Comparison of ENCODE assay signal across 9 mouse cellular contexts in genomic region chr17:57219167-57219883, GRCm38 (mm10). TPM values are rescaled to one million over a fixed set of nuclear protein-coding genes. Genes with fewer than 3 reads are reported as not detected.
DNase-seq lines count a peak whose midpoint lies in the region; ATAC-seq and TF ChIP-seq lines count a peak whose summit lies in the region.
"Had no signal": no experiment of that assay in that cellular context is flagged by ENCODE, and none has a peak within 500 bp of the region (broad histone marks: within the 10 kb centered on the region; RNA-seq: fewer than 3 reads in every experiment).

No protein-coding gene starts in this region.

- peak; percentile 77 for TF ChIP-seq CTCF in bone marrow, adult 2 months (IDR thresholded peaks at IDR 0.05; ENCODE audit: control insufficient read depth, insufficient read depth, low read length)

- H3K4me1 ChIP-seq in midbrain, embryonic 10.5 days = peaks cover 8% of the 10 kb centered on the region; the same call in 1 of the 2 replicates
- no peaks in the 10 kb centered on the region for H3K4me1 ChIP-seq in midbrain, embryonic 16.5 days (ENCODE audit: control insufficient read depth, insufficient read depth, low read length)
- H3K4me1 ChIP-seq in bone marrow, adult 2 months (ENCODE audit: control insufficient read depth, insufficient read depth, low read length) = no peaks in the 10 kb centered on the region
- no peaks in the 10 kb centered on the region for H3K4me1 ChIP-seq in forebrain, embryonic 15.5 days
- no peaks in the 10 kb centered on the region for H3K4me1 ChIP-seq in neural tube, embryonic 12.5 days

- no peak overlapping the region for H3K27ac ChIP-seq in midbrain, embryonic 10.5 days (replicated peaks)
- H3K27ac ChIP-seq in midbrain, embryonic 16.5 days (ENCODE audit: low read length) = no peak overlapping the region
- H3K27ac ChIP-seq in bone marrow, adult 2 months (ENCODE audit: control insufficient read depth, insufficient read depth, low read depth, low read length, poor library complexity) = no peak overlapping the region
- no peak overlapping the region for H3K27ac ChIP-seq in forebrain, embryonic 15.5 days (replicated peaks)
- H3K27ac ChIP-seq in neural tube, embryonic 12.5 days = no peak overlapping the region
- H3K27ac ChIP-seq: neural tube, embryonic 13.5 days had no signal

- peak; percentile 67 for DNase-seq in midbrain, embryonic 10.5 days (ENCODE audit: low spot score)
- peak; percentile 86 for DNase-seq in induced T-regulatory cell, adult 2 months (ENCODE audit: low read depth)
- peak; percentile 29 to 60 for DNase-seq in left cerebral cortex, postnatal 36 days (ENCODE audit: low spot score in 2 of 2)
- peak; percentile 64 to 80 for DNase-seq in thymus, postnatal 10 days (ENCODE audit: low spot score in 2 of 2)

- ATAC-seq in midbrain, embryonic 16.5 days = no peak
- 0 out of 2 replicates have a peak, but pooled peaks have one; percentile 45 for ATAC-seq in forebrain, embryonic 15.5 days (replicated peaks)
- ATAC-seq in neural tube, embryonic 12.5 days (ENCODE audit: low FRiP score, low read depth) = peak; percentile 36; the same call in 1 of the 2 replicates

- 25% methylated on average over 11 of the region's 11 CpGs for WGBS in midbrain, embryonic 10.5 days
- WGBS in midbrain, embryonic 16.5 days = 20% methylated on average over 11 of the region's 11 CpGs
- WGBS in bone marrow, adult 2 months = 29% methylated on average over 11 of the region's 11 CpGs
- WGBS in forebrain, embryonic 15.5 days = 24% methylated on average over 11 of the region's 11 CpGs
- WGBS in neural tube, embryonic 12.5 days = 20% methylated on average over 11 of the region's 11 CpGs

- H3K27me3 ChIP-seq in midbrain, embryonic 10.5 days (ENCODE audit: low read depth, poor library complexity, severe bottlenecking) = peaks cover 3% of the 10 kb centered on the region; the same call in 1 of the 2 replicates
- no peaks in the 10 kb centered on the region for H3K27me3 ChIP-seq in midbrain, embryonic 16.5 days (ENCODE audit: control insufficient read depth, insufficient read depth, low read depth, low read length)
- no peaks in the 10 kb centered on the region for H3K27me3 ChIP-seq in forebrain, embryonic 15.5 days
- H3K27me3 ChIP-seq in neural tube, embryonic 12.5 days (replicated peaks) = peaks cover 2% of the 10 kb centered on the region
- H3K27me3 ChIP-seq: neural tube, embryonic 13.5 days had no signal

- no peak overlapping the region for H3K4me2 ChIP-seq in midbrain, embryonic 16.5 days (ENCODE audit: low read length)
- H3K4me2 ChIP-seq in forebrain, embryonic 15.5 days (replicated peaks) = no peak overlapping the region
- H3K4me2 ChIP-seq in neural tube, embryonic 12.5 days (replicated peaks) = no peak overlapping the region
- H3K4me2 ChIP-seq: neural tube, embryonic 13.5 days had no signal

- no peak overlapping the region for H3K9ac ChIP-seq in midbrain, embryonic 16.5 days (ENCODE audit: low read depth, low read length)
- no peak overlapping the region for H3K9ac ChIP-seq in forebrain, embryonic 15.5 days (replicated peaks)
- no peak overlapping the region for H3K9ac ChIP-seq in neural tube, embryonic 12.5 days
- H3K9ac ChIP-seq: neural tube, embryonic 13.5 days had no signal

- no peaks in the 10 kb centered on the region for H3K36me3 ChIP-seq in midbrain, embryonic 10.5 days
- H3K36me3 ChIP-seq in midbrain, embryonic 16.5 days (ENCODE audit: control insufficient read depth, insufficient read depth, low read length) = no peaks in the 10 kb centered on the region
- no peaks in the 10 kb centered on the region for H3K36me3 ChIP-seq in forebrain, embryonic 15.5 days
- no peaks in the 10 kb centered on the region for H3K36me3 ChIP-seq in neural tube, embryonic 12.5 days
- H3K36me3 ChIP-seq: neural tube, embryonic 13.5 days had no signal

- TF ChIP-seq POLR2A in bone marrow, adult 2 months (IDR thresholded peaks at IDR 0.05; ENCODE audit: borderline replicate concordance, control insufficient read depth, low read depth, low read length) = no peak

- no peak overlapping the region for H3K4me3 ChIP-seq in midbrain, embryonic 10.5 days
- H3K4me3 ChIP-seq in midbrain, embryonic 16.5 days (ENCODE audit: low read depth, low read length) = no peak overlapping the region
- no peak overlapping the region for H3K4me3 ChIP-seq in bone marrow, adult 2 months (replicated peaks; ENCODE audit: control insufficient read depth, low read depth, low read length)
- H3K4me3 ChIP-seq in forebrain, embryonic 15.5 days = no peak overlapping the region
- no peak overlapping the region for H3K4me3 ChIP-seq in neural tube, embryonic 12.5 days
- H3K4me3 ChIP-seq: neural tube, embryonic 13.5 days had no signal

- intact Hi-C loops in left cerebral cortex, postnatal 36 days (cut with DNase I) = loop anchor here (2.0 to 5.0 kb wide), 2 partner anchors 58 to 115 kb away; partner anchors contain the start of gene Vav1

- H3K9me3 ChIP-seq in midbrain, embryonic 10.5 days (replicated peaks) = no peaks in the 10 kb centered on the region
- H3K9me3 ChIP-seq in midbrain, embryonic 16.5 days (replicated peaks; ENCODE audit: control insufficient read depth, low read length, poor library complexity, severe bottlenecking) = no peaks in the 10 kb centered on the region
- no peaks in the 10 kb centered on the region for H3K9me3 ChIP-seq in forebrain, embryonic 15.5 days
- no peaks in the 10 kb centered on the region for H3K9me3 ChIP-seq in neural tube, embryonic 12.5 days
- H3K9me3 ChIP-seq: neural tube, embryonic 13.5 days had no signal

RNA-seq across cellular contexts. Expression of gene C3, which starts 8.6 kb away (rescaled TPM):
- polyA plus RNA-seq in midbrain, embryonic 10.5 days (2016; fragmentation: Nextera tagmentation; extraction: Ambion mirVana) = 0.07 TPM in 1 of 2 replicates, not detected in the other
- 1.6 and 2.8 TPM in 2 replicates for polyA plus RNA-seq in midbrain, embryonic 16.5 days (2015; fragmentation: Nextera tagmentation; extraction: Ambion mirVana)
- 68.1 and 221 TPM in 2 replicates for polyA plus RNA-seq in bone marrow, adult 2 months (2011; ENCODE audit: insufficient read depth, insufficient read length, low replicate concordance, missing spikeins)
- 0.59 and 0.93 TPM in 2 replicates for polyA plus RNA-seq in forebrain, embryonic 15.5 days (2015; fragmentation: Nextera tagmentation; extraction: Ambion mirVana)
- total RNA-seq in left cerebral cortex, postnatal 36 days (2021) = under 1 TPM; 0.59 to 0.74 TPM
- 0.68 and 0.97 TPM in 2 replicates for polyA plus RNA-seq in neural tube, embryonic 12.5 days (2016; fragmentation: Nextera tagmentation; extraction: Ambion mirVana)

RNA-seq across cellular contexts. Expression of gene Tnfsf14, which starts 25.3 kb away (rescaled TPM):
- polyA plus RNA-seq in midbrain, embryonic 10.5 days (2016; fragmentation: Nextera tagmentation; extraction: Ambion mirVana) = 0.06 and 0.21 TPM in 2 replicates
- polyA plus RNA-seq in midbrain, embryonic 16.5 days (2015; fragmentation: Nextera tagmentation; extraction: Ambion mirVana) = not detected in 2 replicates
- polyA plus RNA-seq in bone marrow, adult 2 months (2011; ENCODE audit: insufficient read depth, insufficient read length, low replicate concordance, missing spikeins) = 7.0 and 12.8 TPM in 2 replicates
- polyA plus RNA-seq in forebrain, embryonic 15.5 days (2015; fragmentation: Nextera tagmentation; extraction: Ambion mirVana) = not detected in 2 replicates
- not detected for total RNA-seq in left cerebral cortex, postnatal 36 days (2021)
- 0.10 and 0.28 TPM in 2 replicates for polyA plus RNA-seq in neural tube, embryonic 12.5 days (2016; fragmentation: Nextera tagmentation; extraction: Ambion mirVana)
- polyA plus RNA-seq: neural tube, embryonic 13.5 days had no signal

RNA-seq across cellular contexts. Expression of gene Gpr108, which starts 28.9 kb away (rescaled TPM):
- polyA plus RNA-seq in midbrain, embryonic 10.5 days (2016; fragmentation: Nextera tagmentation; extraction: Ambion mirVana) = 23.9 and 26.0 TPM in 2 replicates
- polyA plus RNA-seq in midbrain, embryonic 16.5 days (2015; fragmentation: Nextera tagmentation; extraction: Ambion mirVana) = 18.7 and 21.1 TPM in 2 replicates
- 15.7 and 37.5 TPM in 2 replicates for polyA plus RNA-seq in bone marrow, adult 2 months (2011; ENCODE audit: insufficient read depth, insufficient read length, low replicate concordance, missing spikeins)
- polyA plus RNA-seq in forebrain, embryonic 15.5 days (2015; fragmentation: Nextera tagmentation; extraction: Ambion mirVana) = 17.0 and 17.7 TPM in 2 replicates
- total RNA-seq in left cerebral cortex, postnatal 36 days (2021) = 10 to 100 TPM; 23.2 to 23.4 TPM
- polyA plus RNA-seq in neural tube, embryonic 12.5 days (2016; fragmentation: Nextera tagmentation; extraction: Ambion mirVana) = 24.2 and 24.3 TPM in 2 replicates

RNA-seq across cellular contexts. Expression of gene Trip10, which starts 29.9 kb away (rescaled TPM):
- polyA plus RNA-seq in midbrain, embryonic 10.5 days (2016; fragmentation: Nextera tagmentation; extraction: Ambion mirVana) = 34.0 and 42.1 TPM in 2 replicates
- polyA plus RNA-seq in midbrain, embryonic 16.5 days (2015; fragmentation: Nextera tagmentation; extraction: Ambion mirVana) = 9.2 and 9.4 TPM in 2 replicates
- 7.0 and 15.4 TPM in 2 replicates for polyA plus RNA-seq in bone marrow, adult 2 months (2011; ENCODE audit: insufficient read depth, insufficient read length, low replicate concordance, missing spikeins)
- polyA plus RNA-seq in forebrain, embryonic 15.5 days (2015; fragmentation: Nextera tagmentation; extraction: Ambion mirVana) = 12.4 and 15.4 TPM in 2 replicates
- 1 to 10 TPM; 5.3 to 9.2 TPM for total RNA-seq in left cerebral cortex, postnatal 36 days (2021)
- 19.7 and 20.6 TPM in 2 replicates for polyA plus RNA-seq in neural tube, embryonic 12.5 days (2016; fragmentation: Nextera tagmentation; extraction: Ambion mirVana)

RNA-seq across cellular contexts. Expression of gene Vav1, which starts 59.6 kb away (rescaled TPM):
- 1.9 and 2.0 TPM in 2 replicates for polyA plus RNA-seq in midbrain, embryonic 10.5 days (2016; fragmentation: Nextera tagmentation; extraction: Ambion mirVana)
- polyA plus RNA-seq in midbrain, embryonic 16.5 days (2015; fragmentation: Nextera tagmentation; extraction: Ambion mirVana) = 1.2 and 1.3 TPM in 2 replicates
- polyA plus RNA-seq in bone marrow, adult 2 months (2011; ENCODE audit: insufficient read depth, insufficient read length, low replicate concordance, missing spikeins) = 67.9 and 112 TPM in 2 replicates
- 1.2 and 1.5 TPM in 2 replicates for polyA plus RNA-seq in forebrain, embryonic 15.5 days (2015; fragmentation: Nextera tagmentation; extraction: Ambion mirVana)
- total RNA-seq in left cerebral cortex, postnatal 36 days (2021) = 1 to 10 TPM; 3.7 to 4.7 TPM
- polyA plus RNA-seq in neural tube, embryonic 12.5 days (2016; fragmentation: Nextera tagmentation; extraction: Ambion mirVana) = 1.8 and 2.0 TPM in 2 replicates

Comparison
In these comparisons a context has a peak if more than half of its experiments do, and no peak if none do; other contexts are left out.
1. RNA of gene C3, which starts 8.6 kb away (polyA plus RNA-seq): 68.1 to 221 TPM in bone marrow, adult 2 months; 1.6 to 2.8 TPM in midbrain, embryonic 16.5 days, 0.68 to 0.97 TPM in neural tube, embryonic 12.5 days, 0.59 to 0.93 TPM in forebrain, embryonic 15.5 days and 0.07 TPM in midbrain, embryonic 10.5 days; every median in the first group is over 10 times any median in the second.
2. Peak in every context shown above with its lines, with median percentiles within 50 percentile points of each other: DNase-seq.